Mouse (Mus musculus) T-cell, adult 2 months (primary cell): ENCODE measurements at regions not wholly inside any gene's neighbourhood (a gene's known extent, or its start where the extent isn't known, plus 50 kb on each side); places are given as distances from the start of the nearest gene placed in this dataset.
A peak's percentile ranks its signal among the peaks of the same experiment; 100 is the strongest.

Experiments
- DNase-seq: peaks from one replicate; pipeline ENCODE4 v3.0.0; 2022; ENCODE audit warnings: low spot score

DNA sequence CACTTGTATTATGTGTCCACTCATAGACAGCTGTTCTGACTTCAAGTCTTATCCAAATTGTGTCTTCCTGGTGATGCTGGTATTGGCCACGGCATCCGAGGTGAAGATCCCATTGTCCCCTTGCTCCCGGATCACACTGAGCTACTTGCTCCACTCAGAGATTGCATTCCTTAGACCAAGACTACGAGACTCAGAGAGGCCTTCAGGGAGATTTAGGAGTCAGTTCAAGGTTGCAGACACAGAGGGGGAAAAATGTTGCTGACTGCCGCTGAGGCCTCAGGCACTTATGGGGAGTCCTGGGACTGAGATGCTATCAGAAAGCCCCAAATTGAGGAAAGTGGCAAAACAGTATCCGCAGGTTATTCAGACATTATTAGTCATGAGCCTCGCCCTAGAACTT lies 183.9 kb downstream of the Ly86 start:
- no peak for DNase-seq

DNA sequence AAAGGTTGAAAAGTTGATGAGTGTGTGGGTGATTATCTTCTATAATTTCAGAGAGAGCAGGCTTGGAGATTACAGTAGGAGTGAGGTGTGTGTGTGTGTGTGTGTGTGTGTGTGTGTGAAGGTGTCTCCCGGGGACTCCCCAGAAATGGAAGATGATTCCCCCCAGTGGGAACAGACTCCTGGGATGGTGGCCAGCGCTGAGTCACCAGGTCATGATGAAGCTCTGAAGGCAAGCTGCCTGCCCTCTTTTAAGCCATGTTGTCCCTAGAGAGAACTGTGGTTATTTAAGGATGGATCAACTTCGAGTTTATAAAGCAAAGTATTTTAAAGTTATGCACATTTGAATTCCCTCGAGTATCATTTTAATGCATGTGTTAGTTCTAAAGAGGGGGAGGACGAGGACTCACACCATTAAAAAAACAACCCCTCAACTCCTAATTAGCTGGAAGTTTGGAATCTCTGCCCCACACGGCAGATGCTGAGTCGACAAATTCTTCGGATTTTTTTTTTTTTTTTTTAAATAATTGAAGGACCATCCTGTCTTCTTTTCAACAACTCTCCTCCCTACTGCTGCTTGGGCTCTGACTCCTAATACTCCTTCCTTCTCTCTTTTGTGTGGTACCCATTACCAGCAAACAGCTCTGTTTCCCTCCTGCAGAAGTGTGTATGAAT lies 186.6 kb downstream of the Ly86 start:
- no peak for DNase-seq

DNA sequence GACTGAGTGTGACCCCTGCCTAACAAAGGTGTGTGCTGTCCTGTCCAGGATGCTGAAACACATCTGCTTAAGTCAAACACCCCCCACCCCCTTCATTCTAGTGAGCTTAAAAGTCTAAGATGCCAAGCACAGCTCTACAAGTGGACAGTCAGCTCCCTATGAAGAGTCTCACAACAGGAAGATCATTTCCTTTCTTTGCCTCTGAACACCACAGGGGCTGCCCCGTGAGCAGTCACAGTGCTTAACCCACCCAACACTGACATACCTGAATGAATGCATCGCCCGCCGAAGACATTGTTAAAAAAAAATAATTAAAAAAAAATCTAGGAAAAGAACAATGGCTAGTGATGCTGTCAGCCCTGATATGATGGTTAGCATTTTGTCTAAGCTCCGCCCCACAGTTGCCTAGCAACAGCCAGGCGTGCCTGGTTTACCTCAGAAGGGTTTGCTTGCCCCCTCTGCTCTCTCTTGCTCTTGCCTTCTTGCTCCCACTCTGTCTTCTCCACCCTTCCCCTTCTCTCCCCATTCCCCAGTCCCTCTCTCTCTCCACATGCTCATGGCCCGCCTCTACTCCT lies 187.7 kb downstream of the Ly86 start:
- peak; percentile 34 for DNase-seq

DNA sequence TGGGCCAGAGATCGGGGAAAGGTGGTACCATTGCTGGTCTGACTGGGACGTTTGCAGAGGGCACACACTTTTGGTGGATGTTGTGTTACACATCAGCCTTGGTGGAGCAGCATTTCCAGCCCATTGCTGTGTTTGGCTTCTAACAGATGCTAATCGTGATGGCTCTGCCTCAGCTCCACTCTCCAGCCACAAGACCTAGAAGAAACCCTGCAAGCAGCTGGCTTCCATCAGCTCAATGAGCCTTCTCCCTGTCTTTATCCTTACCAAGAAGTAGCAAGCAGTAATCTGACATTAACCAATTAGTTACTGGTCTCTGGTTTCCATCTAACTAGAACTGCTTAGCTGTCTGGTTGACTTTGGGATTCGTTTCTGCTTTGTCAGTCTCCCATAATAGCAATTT lies 188.8 kb downstream of the Ly86 start:
- no peak for DNase-seq

DNA sequence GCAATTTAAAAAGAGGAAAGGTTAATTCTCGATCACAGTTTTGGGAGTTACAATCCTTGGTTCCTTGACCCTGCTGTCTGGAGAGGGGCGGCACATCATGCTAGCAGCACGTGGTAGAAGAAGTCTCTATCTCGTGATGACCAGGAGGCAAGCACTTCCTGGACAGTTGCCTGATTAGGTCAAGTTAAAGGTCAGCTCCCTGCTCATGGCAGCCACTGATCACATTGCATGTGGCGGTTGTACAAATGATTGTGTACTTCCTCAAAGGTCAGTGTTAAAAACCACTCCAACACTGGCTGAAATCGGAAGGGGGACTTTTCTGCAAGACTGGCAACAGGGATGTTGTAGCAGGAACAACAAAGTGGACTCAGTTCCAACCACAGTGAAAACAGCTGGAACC lies 192.3 kb downstream of the Ly86 start:
- DNase-seq, result no peak

DNA sequence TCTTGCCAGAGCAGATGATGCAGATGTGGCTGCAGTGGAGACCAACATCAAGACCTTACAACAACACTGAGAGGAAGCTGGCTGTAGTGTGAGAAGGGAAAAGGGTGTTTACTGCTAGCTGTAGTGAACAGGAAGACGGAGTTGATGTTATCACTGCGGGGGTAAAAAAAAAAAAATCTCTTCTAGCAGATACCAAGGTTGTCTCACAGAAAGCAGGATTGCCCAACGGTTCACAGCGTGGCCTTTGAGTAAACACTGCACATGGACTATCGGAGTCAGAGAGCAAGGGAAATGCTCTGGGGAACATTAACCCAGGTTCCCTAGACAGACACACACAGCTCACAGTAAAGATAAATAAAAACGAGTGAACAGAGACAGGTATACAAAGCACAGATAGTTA lies 192.8 kb downstream of the Ly86 start:
- peak; percentile 51 for DNase-seq

DNA sequence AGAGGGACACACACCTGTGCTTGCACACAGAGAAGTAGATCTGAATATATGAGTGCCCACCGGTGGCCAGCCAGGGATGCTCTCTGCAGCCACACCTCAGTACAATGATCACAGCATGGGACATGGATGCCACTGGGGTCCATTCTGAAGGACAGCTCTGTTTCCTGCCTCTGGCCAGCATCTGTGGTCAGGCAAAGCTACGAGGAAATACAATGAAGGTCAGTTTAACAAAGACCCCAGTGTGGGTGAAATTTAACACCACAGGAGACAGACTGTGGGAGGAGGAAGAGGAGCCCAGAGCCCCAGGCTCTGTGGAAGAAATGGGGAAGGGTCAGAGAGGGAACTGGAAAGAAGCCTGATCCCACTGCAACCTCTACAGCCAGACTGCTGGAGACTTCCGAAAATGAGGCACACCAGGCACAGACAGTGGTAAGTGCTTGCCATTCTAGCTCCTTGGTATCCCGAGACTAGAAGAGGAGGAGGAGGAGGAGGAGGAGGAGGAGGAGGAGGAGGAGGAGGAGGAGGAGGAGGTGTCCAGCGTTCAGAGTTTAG lies 196.0 kb downstream of the Ly86 start:
- DNase-seq, result no peak

DNA sequence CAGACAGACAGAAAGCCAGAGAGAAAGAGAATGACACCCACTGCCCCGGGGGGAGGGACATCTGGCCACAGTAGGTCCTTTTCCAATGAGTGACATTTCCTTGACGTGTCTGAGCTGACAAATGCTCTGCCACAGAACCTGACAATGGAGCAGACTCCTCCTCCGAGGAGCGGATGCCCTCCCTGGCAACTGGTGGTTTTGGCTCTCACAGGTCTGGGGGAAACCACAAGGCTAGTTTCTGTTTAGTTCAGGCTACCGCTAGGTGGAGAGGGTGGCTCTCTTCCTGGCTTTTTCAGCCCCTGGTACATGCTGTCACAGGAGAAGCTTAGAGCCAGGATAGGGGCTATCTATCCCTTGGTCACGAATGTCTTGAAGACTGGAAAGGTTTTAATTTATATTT lies 196.7 kb downstream of the Ly86 start:
- peak; percentile 90 for DNase-seq

DNA sequence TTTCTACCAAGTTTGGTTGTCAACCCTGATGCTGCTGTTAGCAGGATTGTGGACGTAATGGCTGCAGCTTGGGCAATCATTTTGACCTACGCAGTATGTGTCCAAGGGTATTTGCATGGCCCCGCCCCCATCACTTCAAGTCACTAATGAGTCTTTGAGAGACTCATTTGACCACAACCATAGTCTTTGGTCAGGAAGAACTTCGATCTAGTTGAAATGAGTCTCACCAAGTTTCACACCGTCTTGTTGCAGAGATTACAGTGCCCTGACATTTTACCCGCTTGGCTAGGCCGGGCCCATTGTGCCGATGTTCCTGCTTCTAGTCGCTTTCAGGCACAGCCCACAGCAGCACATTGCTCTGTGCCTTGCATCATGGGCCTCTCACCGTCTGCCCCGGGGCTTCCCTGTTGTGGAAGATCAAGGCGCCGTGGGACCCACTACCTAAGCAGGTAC lies 197.8 kb downstream of the Ly86 start:
- no peak for DNase-seq

DNA sequence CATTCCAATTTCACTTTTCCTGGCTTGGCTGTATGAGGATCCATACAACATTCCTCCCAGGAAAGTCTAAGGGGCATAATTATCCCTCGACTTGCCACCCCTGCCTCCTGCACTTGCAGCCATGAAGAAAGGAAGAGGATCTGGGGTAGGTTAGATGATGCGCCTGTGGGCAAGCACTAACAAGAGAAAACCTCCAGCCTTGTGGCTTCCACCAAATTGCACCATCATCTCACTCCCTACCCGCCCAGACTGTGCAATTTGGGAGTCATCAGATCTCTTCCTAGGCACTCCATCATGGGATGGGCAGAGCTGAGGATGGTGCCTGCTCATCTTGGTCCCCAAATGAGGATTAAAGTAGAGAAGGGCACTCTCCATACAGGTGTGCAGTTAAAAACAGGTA lies 198.8 kb downstream of the Ly86 start:
- no peak for DNase-seq

DNA sequence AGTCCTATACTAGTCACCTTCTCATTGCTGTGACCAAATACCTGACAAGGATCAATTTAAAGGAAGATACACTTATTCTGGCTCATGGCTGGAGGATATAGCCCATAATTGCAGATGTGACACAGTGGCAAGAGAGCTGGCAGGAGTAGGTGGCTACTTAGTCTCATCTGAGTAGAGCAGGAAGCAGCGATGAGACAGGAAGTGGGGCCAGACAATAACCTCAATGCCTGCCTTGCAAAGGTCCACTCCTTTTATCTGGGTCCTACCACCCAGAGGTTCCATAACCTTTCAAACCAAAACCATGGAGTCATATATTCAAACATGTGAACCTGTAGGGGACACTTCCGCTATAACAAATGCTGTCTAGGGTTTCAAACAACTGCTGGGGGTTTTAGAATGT lies 199.7 kb downstream of the Ly86 start:
- DNase-seq, result peak; percentile 17

DNA sequence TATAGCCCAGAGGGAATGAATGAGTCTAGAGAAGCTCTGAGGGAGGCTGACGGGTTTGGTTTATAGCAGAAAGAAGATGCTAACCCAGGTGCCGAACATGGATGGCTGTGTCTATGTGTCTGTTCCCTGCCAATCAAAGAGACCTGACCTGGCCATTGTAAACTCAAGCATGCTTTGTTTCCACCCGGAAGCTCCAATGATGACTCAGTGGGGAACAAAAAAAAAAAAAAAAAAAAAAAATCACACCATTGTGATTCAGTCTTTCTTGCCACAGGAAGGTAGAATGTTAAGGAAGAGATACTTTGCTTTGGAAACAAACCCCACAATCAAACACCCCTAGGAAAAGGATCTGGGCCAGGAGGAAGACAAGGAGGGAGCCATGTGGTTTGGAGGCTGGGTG lies 201.5 kb downstream of the Ly86 start:
- no peak for DNase-seq

DNA sequence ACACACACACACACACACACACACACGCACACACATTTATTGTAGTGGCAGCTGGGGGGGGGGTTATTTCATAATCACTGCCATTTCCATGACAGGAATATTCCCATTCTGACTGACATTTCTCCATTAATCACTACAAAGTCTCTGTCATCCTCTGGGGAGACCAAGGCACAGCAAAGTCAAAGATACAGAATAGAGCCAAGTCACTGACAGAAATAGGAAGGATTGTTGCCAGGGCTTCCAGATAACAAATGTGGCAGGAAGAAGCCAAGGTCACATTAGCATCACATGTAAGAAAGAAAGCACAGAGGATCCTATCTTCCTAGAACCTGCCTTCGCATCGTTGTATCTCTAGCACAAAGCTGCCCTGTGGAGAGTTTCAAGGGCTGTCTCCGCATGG lies 205.6 kb downstream of the Ly86 start:
- DNase-seq, result no peak

DNA sequence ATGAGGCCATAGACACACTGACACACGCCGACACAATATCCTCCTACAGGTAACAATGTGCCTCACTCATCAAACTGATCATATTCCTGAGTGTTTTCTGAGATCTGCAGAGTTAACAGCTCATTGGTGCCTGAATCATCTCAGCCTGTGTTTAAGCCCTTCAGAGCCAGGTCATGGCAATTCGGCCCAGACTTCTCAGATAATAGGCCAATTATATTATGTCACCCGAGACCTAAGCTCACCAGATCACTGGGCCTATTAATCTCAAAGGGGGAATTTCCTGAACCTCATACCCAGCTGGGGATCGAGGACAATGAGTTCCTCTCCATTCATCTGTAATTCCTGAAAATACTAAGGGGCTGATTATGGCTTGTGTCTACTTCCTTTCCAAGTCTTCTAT lies 208.4 kb downstream of the Ly86 start:
- no peak for DNase-seq

DNA sequence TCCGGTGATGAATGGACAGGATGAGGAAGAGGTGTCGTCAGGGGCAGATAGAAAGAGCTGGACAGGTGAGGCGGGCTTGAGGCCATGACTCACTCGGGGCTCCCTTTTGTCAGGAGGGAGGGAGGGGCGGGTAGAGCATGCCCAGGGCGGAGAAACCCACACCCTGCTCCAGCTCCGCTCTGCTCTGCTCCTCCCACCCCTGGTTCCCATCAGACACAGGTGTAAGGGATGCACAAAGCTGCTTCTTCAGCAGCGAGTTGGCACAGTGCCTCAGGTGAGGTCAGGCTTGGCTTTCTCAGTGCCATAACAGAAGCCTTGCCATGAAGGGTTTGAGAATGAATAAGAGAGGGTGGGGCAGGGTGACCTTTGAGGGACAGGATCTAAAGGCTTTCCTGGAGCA lies 212.2 kb downstream of the Ly86 start:
- DNase-seq, result no peak

DNA sequence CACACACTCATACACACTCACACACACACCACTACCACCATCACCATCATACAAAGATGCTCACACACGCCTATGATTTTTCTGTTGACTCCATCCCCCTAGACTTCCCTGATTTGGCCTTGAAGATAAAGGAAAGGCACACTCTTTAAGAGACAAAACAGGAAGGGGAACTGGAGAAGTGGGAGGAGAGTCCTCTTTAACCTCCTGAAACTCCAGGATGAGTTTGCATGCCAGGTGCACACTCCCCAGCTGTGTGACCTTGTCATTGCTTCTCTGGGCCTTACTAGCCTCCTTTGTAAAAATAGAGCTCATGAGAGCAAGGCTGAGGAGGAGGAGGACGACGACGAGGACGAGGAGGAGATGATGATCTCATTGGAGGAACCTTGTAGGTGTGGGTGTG lies 212.8 kb downstream of the Ly86 start:
- DNase-seq, result no peak

DNA sequence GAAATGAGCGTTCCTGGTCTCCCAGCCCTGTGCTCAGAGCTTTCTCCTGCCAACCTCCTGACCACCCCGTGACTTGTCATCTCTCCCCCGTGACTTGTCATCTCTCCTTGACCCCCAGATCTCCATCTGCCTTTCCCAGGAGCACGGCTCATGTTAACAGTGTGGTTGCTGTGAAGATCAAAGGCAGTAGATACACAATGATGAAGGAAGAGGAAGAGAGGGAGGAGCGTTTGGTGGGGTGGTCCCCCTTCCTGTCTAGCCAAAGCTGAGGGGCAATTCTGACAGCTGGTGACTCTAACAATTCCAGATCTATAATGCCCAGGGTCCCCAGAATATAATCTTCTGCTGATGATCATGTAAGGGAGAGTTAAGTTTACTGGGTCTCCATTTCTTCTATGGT lies 214.0 kb downstream of the Ly86 start:
- peak; percentile 17 for DNase-seq

DNA sequence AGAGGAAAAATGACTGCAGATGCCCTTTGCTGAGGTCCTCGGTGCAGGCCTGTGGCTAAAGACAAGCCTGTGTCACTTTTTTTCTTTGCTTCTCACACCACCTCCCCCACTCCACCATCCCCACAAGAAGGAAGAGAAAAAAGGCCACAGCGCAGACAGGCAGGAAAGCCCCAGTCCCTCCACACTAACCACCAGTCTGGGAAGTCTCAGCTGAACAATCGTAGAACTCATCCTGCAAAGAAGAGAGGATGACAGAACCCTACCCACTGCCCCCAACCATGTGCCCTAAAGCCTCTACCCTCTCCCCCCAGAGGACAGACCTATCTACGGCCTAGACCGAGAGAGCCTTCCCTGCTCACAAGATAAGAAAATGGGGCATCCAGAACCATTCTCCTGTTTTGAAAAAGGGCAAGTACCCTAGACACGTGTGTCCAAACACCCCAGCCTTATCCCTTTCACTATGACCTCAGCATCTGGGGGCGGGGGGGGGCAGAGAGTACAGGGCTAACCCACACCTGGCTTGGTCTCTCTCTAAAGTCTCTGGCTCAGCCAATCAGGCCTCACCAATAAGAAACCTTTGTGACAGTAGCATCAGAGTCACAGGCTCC lies 214.8 kb downstream of the Ly86 start:
- DNase-seq, result peak; percentile 36

DNA sequence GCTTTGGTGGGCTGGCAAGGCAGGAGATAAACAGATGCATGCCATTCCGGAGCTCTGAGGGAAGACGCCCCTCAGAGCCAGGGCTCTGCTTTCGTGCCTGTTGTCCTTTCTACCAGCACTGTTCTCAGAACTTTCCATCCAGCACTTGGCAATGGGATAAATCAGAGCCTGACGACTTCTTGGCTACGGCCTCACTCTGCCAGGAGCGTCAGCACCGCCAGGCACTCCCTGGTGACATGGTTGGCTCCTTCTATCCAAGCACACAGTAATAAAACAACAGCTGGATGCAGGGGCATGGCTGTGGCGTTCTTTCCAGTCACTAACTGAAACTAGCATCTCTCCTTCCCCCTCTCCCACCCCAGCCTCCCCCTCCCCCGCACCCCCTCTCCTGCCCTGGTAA lies 215.4 kb downstream of the Ly86 start:
- DNase-seq, result no peak

DNA sequence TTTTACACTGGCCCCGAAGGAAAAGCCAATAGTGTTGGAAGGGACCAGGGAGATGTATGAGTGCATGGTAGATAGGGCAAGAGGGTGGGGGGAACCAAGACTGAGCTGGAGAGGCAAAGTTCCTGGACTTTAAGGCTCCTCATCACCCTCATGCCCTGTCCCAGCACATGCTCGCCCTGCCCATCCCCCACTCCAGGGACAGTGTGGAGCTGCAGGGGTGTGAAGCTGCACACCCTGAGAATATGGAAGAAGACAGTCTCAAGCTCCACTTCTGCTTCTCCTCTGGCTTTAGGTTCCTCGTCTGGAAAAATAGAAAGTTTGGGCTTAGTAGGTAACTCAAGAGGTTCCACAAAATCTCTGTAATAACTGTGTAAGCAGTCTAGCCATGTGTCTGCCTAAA lies 215.8 kb downstream of the Ly86 start:
- DNase-seq, result no peak

DNA sequence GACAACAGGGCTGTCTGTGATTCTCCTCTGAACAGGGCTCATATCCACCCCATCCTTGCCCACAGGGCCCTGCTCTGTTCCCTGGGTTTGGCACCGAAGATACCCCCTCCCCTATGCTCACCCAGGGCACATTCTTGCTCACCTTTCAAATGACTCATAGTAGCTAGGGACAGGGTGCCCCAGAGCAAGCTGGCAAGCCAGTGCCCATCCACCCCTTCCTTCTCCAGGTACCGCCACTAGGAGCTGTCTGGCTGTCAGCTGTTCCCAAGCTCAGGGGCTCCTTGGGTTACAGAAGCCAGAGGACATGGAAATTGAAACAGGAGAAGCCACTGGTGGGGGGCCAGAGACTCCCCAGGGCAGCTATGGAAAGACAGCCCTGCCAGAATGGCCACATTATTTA lies 216.4 kb downstream of the Ly86 start:
- DNase-seq, result no peak

DNA sequence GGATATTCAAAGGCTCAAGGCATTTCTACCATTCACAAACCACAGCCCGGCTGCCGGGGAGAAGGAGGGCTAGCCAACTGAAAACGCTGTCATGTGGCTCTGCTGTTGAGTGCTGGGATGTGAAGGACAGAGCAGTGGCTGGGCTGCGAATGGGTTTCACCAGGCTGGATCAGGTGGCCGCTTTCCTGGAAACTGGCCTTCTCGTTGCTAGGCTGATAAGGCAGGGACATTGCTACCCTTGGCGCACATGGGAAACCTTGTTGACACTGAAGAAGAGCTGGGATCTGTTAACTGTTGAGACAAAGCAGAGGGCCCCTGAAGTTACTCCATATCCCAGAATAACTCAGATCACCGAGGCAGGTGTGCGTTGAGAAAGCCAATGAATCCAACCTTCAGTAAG lies 216.1 kb upstream of the Rreb1 start:
- DNase-seq, result no peak

DNA sequence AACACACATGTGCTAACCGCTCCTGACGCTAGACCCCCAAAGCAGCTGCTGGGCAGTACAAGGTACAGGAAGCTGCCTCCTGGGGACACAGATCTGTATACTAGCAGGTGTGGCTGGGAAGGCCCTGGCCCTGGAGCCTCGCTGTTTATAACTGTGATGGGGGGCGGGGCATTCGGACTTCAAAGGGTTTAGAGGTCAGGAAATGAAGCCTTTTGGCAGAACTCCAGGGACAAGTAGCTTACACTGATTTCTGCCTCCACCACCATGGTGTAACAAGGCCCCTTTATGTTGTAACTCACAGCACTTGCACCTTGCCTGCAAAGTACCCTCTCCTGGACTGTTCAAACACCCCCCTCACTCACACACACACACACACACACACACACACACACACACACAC lies 215.5 kb upstream of the Rreb1 start:
- DNase-seq, result peak; percentile 64

DNA sequence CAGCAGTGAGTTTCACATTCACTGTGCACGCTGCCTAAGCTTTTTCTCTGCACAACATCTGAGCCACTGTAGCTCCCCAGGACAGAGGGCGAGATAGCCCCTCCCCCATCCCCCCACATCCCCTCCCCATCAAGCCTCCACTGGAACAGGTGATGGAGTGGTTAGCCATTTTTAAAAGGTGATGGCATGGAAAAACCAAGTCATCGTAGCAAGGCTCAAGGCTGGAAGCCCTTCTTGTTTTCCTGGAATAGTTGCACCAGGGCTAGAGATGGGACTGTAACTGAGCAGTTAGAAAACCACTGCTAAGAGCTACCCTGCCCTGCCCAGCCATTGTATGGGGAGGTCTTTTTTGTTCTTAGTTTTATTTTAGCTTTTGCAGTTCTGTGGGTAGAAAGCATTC lies 209.1 kb upstream of the Rreb1 start:
- no peak for DNase-seq
